ENCODE assay signal across 46 mouse cellular contexts in genomic region chr4:144493331-144493730, GRCm38 (mm10). TPM values are rescaled to one million over a fixed set of nuclear protein-coding genes. Genes with fewer than 3 reads are reported as not detected.
"Had no signal": no experiment of that assay in that cellular context is flagged by ENCODE, and none has a peak within 500 bp of the region (broad histone marks: within the 10 kb centered on the region; RNA-seq: fewer than 3 reads in every experiment).

No protein-coding gene starts in this region.

- H3K9me3 ChIP-seq: limb, embryonic 10.5 days; limb, embryonic 12.5 days; limb, embryonic 13.5 days; limb, embryonic 15.5 days; liver, embryonic 13.5 days; liver, embryonic 15.5 days; lung, embryonic 15.5 days; megakaryocyte, embryonic 14.5 days had no signal

- H3K27me3 ChIP-seq: limb, embryonic 12.5 days; limb, embryonic 13.5 days; limb, embryonic 15.5 days; liver, embryonic 12.5 days; liver, embryonic 13.5 days; liver, embryonic 15.5 days; lung, embryonic 15.5 days; megakaryocyte, embryonic 14.5 days; midbrain, embryonic 12.5 days; midbrain, embryonic 13.5 days; midbrain, embryonic 15.5 days; neural tube, embryonic 12.5 days; neural tube, embryonic 13.5 days had no signal

- DNase-seq: left cerebral cortex, postnatal 4 days; liver; liver, embryonic 13.5 days; liver, postnatal 0 days; lung, adult 18-20 months; lung, adult 2 months; lung, embryonic 14.5 days; lung, postnatal 10 days; lung, postnatal 14 days; lung, postnatal 36 days; lung, postnatal 4 days; midbrain, embryonic 14.5 days had no signal

- ATAC-seq: liver, embryonic 12.5 days; liver, postnatal 0 days; lung, postnatal 0 days; midbrain, embryonic 13.5 days; midbrain, embryonic 15.5 days; midbrain, embryonic 16.5 days had no signal

- H3K4me3 ChIP-seq: limb, embryonic 10.5 days; limb, embryonic 12.5 days; limb, embryonic 13.5 days; limb, embryonic 15.5 days; liver, embryonic 12.5 days; liver, embryonic 13.5 days; liver, embryonic 15.5 days; lung, embryonic 15.5 days; megakaryocyte, embryonic 14.5 days; midbrain, embryonic 10.5 days; midbrain, embryonic 12.5 days; midbrain, embryonic 13.5 days; midbrain, embryonic 15.5 days; myocyte; neural tube, embryonic 12.5 days; neural tube, embryonic 13.5 days had no signal

- H3K4me1 ChIP-seq: limb, embryonic 10.5 days; limb, embryonic 12.5 days; limb, embryonic 13.5 days; limb, embryonic 15.5 days; liver, embryonic 12.5 days; liver, embryonic 13.5 days; liver, embryonic 15.5 days; lung, embryonic 15.5 days; megakaryocyte, embryonic 14.5 days; midbrain, embryonic 10.5 days; midbrain, embryonic 12.5 days; midbrain, embryonic 13.5 days; midbrain, embryonic 15.5 days; neural tube, embryonic 12.5 days; neural tube, embryonic 13.5 days had no signal

- H3K36me3 ChIP-seq: limb, embryonic 10.5 days; limb, embryonic 12.5 days; limb, embryonic 13.5 days; limb, embryonic 15.5 days; liver, embryonic 12.5 days; liver, embryonic 13.5 days; liver, embryonic 15.5 days; lung, embryonic 15.5 days; midbrain, embryonic 10.5 days; midbrain, embryonic 12.5 days; midbrain, embryonic 13.5 days; midbrain, embryonic 15.5 days; neural tube, embryonic 12.5 days; neural tube, embryonic 13.5 days had no signal

RNA-seq across cellular contexts. Expression of gene 9430007A20Rik, which starts 26.3 kb away (rescaled TPM):
- total RNA-seq: left cerebral cortex, postnatal 10 days; left cerebral cortex, postnatal 14 days; left cerebral cortex, postnatal 36 days; left cerebral cortex, postnatal 4 days; liver, adult 2 months; megakaryocyte progenitor cell, adult 5-6 weeks; megakaryocyte, adult 5-6 weeks; midbrain, postnatal 0 days; monocyte, adult 5-6 weeks had no signal
- polyA plus RNA-seq: limb, embryonic 10.5 days; limb, embryonic 11.5 days; limb, embryonic 12.5 days; limb, embryonic 13.5 days; limb, embryonic 14.5 days; limb, embryonic 15.5 days; liver, adult 2 months; liver, embryonic 11.5 days; liver, embryonic 12.5 days; liver, embryonic 13.5 days; liver, embryonic 14.5 days; liver, embryonic 15.5 days; liver, embryonic 16.5 days; liver, postnatal 0 days; lung, adult 2 months; lung, embryonic 14.5 days; lung, embryonic 15.5 days; lung, embryonic 16.5 days; lung, postnatal 0 days; macrophage; midbrain, embryonic 10.5 days; midbrain, embryonic 11.5 days; midbrain, embryonic 12.5 days; midbrain, embryonic 13.5 days; midbrain, embryonic 14.5 days; midbrain, embryonic 15.5 days; midbrain, embryonic 16.5 days; midbrain, postnatal 0 days; myocyte; neural tube, embryonic 11.5 days; neural tube, embryonic 12.5 days; neural tube, embryonic 13.5 days had no signal

RNA-seq across cellular contexts. Expression of gene Aadacl3, which starts 29.8 kb away (rescaled TPM):
- total RNA-seq: left cerebral cortex, postnatal 10 days; left cerebral cortex, postnatal 14 days; left cerebral cortex, postnatal 36 days; left cerebral cortex, postnatal 4 days; liver, adult 2 months; megakaryocyte progenitor cell, adult 5-6 weeks; megakaryocyte, adult 5-6 weeks; midbrain, postnatal 0 days; monocyte, adult 5-6 weeks had no signal
- polyA plus RNA-seq: limb, embryonic 10.5 days; limb, embryonic 11.5 days; limb, embryonic 12.5 days; limb, embryonic 13.5 days; limb, embryonic 14.5 days; limb, embryonic 15.5 days; liver, adult 2 months; liver, embryonic 11.5 days; liver, embryonic 12.5 days; liver, embryonic 13.5 days; liver, embryonic 14.5 days; liver, embryonic 15.5 days; liver, embryonic 16.5 days; liver, postnatal 0 days; lung, adult 2 months; lung, embryonic 14.5 days; lung, embryonic 15.5 days; lung, embryonic 16.5 days; lung, postnatal 0 days; macrophage; midbrain, embryonic 10.5 days; midbrain, embryonic 11.5 days; midbrain, embryonic 12.5 days; midbrain, embryonic 13.5 days; midbrain, embryonic 14.5 days; midbrain, embryonic 15.5 days; midbrain, embryonic 16.5 days; midbrain, postnatal 0 days; myocyte; neural tube, embryonic 11.5 days; neural tube, embryonic 12.5 days; neural tube, embryonic 13.5 days had no signal

RNA-seq across cellular contexts. Expression of gene Gm9944, which starts 40.2 kb away (rescaled TPM):
- total RNA-seq: left cerebral cortex, postnatal 10 days; left cerebral cortex, postnatal 14 days; left cerebral cortex, postnatal 36 days; left cerebral cortex, postnatal 4 days; liver, adult 2 months; megakaryocyte progenitor cell, adult 5-6 weeks; megakaryocyte, adult 5-6 weeks; midbrain, postnatal 0 days; monocyte, adult 5-6 weeks had no signal
- polyA plus RNA-seq: limb, embryonic 10.5 days; limb, embryonic 11.5 days; limb, embryonic 12.5 days; limb, embryonic 13.5 days; limb, embryonic 14.5 days; limb, embryonic 15.5 days; liver, adult 2 months; liver, embryonic 11.5 days; liver, embryonic 12.5 days; liver, embryonic 13.5 days; liver, embryonic 14.5 days; liver, embryonic 15.5 days; liver, embryonic 16.5 days; liver, postnatal 0 days; lung, adult 2 months; lung, embryonic 14.5 days; lung, embryonic 15.5 days; lung, embryonic 16.5 days; lung, postnatal 0 days; macrophage; midbrain, embryonic 10.5 days; midbrain, embryonic 11.5 days; midbrain, embryonic 12.5 days; midbrain, embryonic 13.5 days; midbrain, embryonic 14.5 days; midbrain, embryonic 15.5 days; midbrain, embryonic 16.5 days; midbrain, postnatal 0 days; myocyte; neural tube, embryonic 11.5 days; neural tube, embryonic 12.5 days; neural tube, embryonic 13.5 days had no signal

RNA-seq across cellular contexts. Expression of gene 1700012P22Rik, which starts 54.8 kb away (rescaled TPM):
- total RNA-seq: left cerebral cortex, postnatal 10 days; left cerebral cortex, postnatal 14 days; left cerebral cortex, postnatal 36 days; left cerebral cortex, postnatal 4 days; liver, adult 2 months; megakaryocyte progenitor cell, adult 5-6 weeks; megakaryocyte, adult 5-6 weeks; midbrain, postnatal 0 days; monocyte, adult 5-6 weeks had no signal
- polyA plus RNA-seq: limb, embryonic 10.5 days; limb, embryonic 11.5 days; limb, embryonic 12.5 days; limb, embryonic 13.5 days; limb, embryonic 14.5 days; limb, embryonic 15.5 days; liver, adult 2 months; liver, embryonic 11.5 days; liver, embryonic 12.5 days; liver, embryonic 13.5 days; liver, embryonic 14.5 days; liver, embryonic 15.5 days; liver, embryonic 16.5 days; liver, postnatal 0 days; lung, adult 2 months; lung, embryonic 14.5 days; lung, embryonic 15.5 days; lung, embryonic 16.5 days; lung, postnatal 0 days; macrophage; midbrain, embryonic 10.5 days; midbrain, embryonic 11.5 days; midbrain, embryonic 12.5 days; midbrain, embryonic 13.5 days; midbrain, embryonic 14.5 days; midbrain, postnatal 0 days; myocyte; neural tube, embryonic 11.5 days; neural tube, embryonic 12.5 days; neural tube, embryonic 13.5 days had no signal
